Mouse (Mus musculus) midbrain, embryonic 16.5 days (tissue): ENCODE results near the gene Zfp652. TPM values are rescaled to one million over a fixed set of nuclear protein-coding genes. Genes with fewer than 3 reads are reported as not detected.

Experiments
- ATAC-seq: fragments of 200-750 bp; cut with Nextera tagmentation; 2 replicates; pipeline ENCODE4 v1.8.0; 2017; ENCODE audit warnings: moderate TSS enrichment
- H3K27ac ChIP-seq: fragments of 300-500 bp; sonication (generic); 2 replicates; pipeline ENCODE4 v1.5.1; 2014; ENCODE audit warnings: mild to moderate bottlenecking, low read length, mixed read lengths
- H3K27me3 ChIP-seq: fragments of 300-500 bp; sonication (generic); 2 replicates; pipeline ENCODE4 v1.6.1; 2014; ENCODE audit warnings: low read depth, low read length, mixed read lengths; ENCODE audit not compliant: control insufficient read depth, insufficient read depth
- H3K36me3 ChIP-seq: fragments of 300-500 bp; sonication (generic); 2 replicates; pipeline ENCODE4 v1.6.1; 2014; ENCODE audit warnings: mild to moderate bottlenecking, low read length, moderate library complexity, mixed read lengths; ENCODE audit not compliant: control insufficient read depth, insufficient read depth
- H3K4me1 ChIP-seq: fragments of 300-500 bp; sonication (generic); 2 replicates; pipeline ENCODE4 v1.6.1; 2014; ENCODE audit warnings: mild to moderate bottlenecking, low read length, mixed read lengths; ENCODE audit not compliant: control insufficient read depth, insufficient read depth
- H3K4me2 ChIP-seq: fragments of 300-500 bp; sonication (generic); 2 replicates; pipeline ENCODE4 v1.6.1; 2014; ENCODE audit warnings: mild to moderate bottlenecking, low read length, mixed read lengths
- H3K4me3 ChIP-seq: fragments of 300-500 bp; sonication (generic); 2 replicates; pipeline ENCODE4 v1.5.1; 2014; ENCODE audit warnings: low read depth, mild to moderate bottlenecking, low read length, moderate library complexity, mixed read lengths
- H3K9ac ChIP-seq: fragments of 300-500 bp; sonication (generic); 2 replicates; pipeline ENCODE4 v1.6.1; 2014; ENCODE audit warnings: low read depth, low read length, mixed read lengths
- H3K9me3 ChIP-seq: fragments of 300-500 bp; sonication (generic); replicated peaks from 2 replicates; pipeline ENCODE4 v1.6.1; 2014; ENCODE audit warnings: mild to moderate bottlenecking, low read length, mixed read lengths; ENCODE audit not compliant: control insufficient read depth, poor library complexity, severe bottlenecking
- WGBS: fragments of 180-500 bp; shearing (Covaris S2); extraction: QIAGEN DNeasy Blood & Tissue Kit; methylation state at CpG from one replicate; pipeline ENCODE4 v1.1.7; 2014; 5-methylcytosine and 5-hydroxymethylcytosine counted together
- polyA plus RNA-seq: library from polyadenylated mRNA; unstranded; fragments of >200 nt; fragmentation: Nextera tagmentation; extraction: Ambion mirVana; gene quantifications from 2 replicates; pipeline ENCODE4 v1.2.1, GENCODE M21; 2015

Zfp652 gene
- polyA plus RNA-seq, 1 experiment from 2014 or later: 21.1 TPM

DNA sequence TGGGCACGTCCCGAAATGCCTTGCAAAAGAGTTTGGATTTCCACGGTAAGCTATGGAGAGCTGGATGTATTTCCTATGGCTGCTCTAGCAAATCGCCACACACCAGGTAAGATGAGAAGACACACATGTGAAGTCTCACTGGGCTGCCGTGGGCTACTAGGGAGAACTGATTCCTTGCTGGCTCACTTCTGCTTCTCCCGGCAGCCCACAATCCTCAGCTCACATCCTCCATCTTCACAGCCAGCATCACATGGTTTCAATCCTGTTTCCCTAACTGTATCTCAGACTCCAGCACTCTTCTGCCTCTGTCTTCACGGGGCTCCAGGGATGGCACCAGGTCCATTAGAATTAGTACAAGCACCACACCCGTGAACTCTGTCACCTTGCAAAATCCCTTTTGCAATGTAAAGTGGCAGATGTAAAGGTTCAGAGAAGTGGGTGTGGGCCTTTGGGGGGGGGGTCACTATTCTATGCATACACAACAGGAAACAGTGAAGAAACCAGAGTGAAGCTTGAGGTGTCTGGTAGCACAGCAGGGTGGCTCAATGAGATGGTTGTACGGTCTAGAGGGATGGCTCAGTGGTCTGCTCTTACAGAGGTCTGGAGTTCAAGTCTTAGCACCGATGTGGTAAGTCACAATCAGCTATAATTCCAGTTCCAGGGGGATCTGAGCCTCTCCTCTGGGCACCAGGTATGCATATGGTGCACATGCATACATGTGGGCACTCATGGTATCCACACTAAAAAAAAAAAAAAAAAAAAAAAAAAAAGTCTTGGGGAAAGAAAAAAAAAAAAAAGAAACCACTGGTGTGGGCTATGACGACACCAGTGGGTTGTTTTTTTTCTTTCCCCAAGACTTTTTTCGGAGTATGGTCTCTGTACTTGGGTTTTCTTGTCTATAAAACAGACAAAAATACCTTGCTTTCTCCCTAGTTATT is 8.2 kb upstream of the Zfp652 start:
- Histone ChIP-seq H3K4me2 (no peak overlapping the region), H3K4me3 (no peak overlapping the region), H3K9ac (no peak overlapping the region), H3K27me3 (no peaks in the 10 kb centered on the region), H3K9me3 (no peaks in the 10 kb centered on the region), H3K27ac (no peak overlapping the region), H3K4me1 (no peaks in the 10 kb centered on the region), H3K36me3 (no peaks in the 10 kb centered on the region)
- ATAC-seq: no peak
- 92% methylated on average over 12 of the region's 12 CpGs for WGBS

DNA sequence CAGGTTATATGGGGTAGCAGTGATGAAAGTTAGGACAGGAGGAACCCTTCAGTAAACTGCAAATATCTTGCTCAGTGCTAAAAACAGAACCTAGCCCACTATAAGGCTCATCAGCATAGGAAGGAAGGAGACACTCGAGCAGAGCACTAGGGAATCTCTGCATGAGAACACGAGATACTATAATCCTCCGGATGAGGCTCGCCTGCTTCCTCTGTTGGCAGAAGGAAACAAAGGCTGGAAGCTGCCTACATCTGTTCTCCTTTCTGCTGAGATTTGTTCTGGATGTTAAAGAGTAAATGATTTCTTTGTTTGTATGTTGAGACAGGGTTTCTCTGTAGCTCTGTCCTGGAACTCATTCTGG is 7.5 kb upstream of the Zfp652 start:
- Histone ChIP-seq H3K4me1 (no peaks in the 10 kb centered on the region), H3K4me2 (no peak overlapping the region), H3K27ac (no peak overlapping the region), H3K9ac (no peak overlapping the region), H3K9me3 (no peaks in the 10 kb centered on the region), H3K4me3 (no peak overlapping the region), H3K27me3 (no peaks in the 10 kb centered on the region), H3K36me3 (no peaks in the 10 kb centered on the region)
- no peak for ATAC-seq
- WGBS: 51% methylated on average over 4 of the region's 4 CpGs

DNA sequence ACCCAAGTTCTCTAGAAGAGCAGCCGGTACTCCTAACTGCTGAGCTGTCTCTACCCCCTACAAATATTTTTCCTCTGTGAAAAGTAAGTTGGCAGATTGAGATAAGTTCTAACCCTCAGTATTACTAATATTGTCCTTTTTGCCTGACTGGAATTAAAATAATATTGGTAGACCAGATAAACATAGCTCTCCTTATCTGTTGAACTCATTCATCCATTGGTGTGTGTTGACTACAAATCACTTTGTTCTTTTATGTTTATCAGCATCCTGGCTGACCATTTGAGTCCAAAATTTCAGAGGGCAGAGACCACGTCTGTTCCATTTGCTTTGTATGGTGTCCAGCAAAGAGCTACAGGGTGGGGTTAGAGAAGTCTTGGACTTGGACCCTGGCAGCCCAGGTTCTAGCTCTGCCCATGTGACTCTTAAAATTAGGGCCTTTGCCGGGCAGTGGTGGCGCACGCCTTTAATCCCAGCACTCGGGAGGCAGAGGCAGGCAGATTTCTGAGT is 2.9 kb upstream of the Zfp652 start:
- ATAC-seq: no peak
- H3K4me1 ChIP-seq: peaks cover 5% of the 10 kb centered on the region
- no peak overlapping the region for H3K9ac ChIP-seq
- WGBS: 95% methylated on average over 6 of the region's 6 CpGs
- H3K36me3 ChIP-seq: no peaks in the 10 kb centered on the region
- H3K27ac ChIP-seq: no peak overlapping the region
- no peaks in the 10 kb centered on the region for H3K9me3 ChIP-seq
- H3K27me3 ChIP-seq: no peaks in the 10 kb centered on the region
- H3K4me3 ChIP-seq: no peak overlapping the region
- no peak overlapping the region for H3K4me2 ChIP-seq

DNA sequence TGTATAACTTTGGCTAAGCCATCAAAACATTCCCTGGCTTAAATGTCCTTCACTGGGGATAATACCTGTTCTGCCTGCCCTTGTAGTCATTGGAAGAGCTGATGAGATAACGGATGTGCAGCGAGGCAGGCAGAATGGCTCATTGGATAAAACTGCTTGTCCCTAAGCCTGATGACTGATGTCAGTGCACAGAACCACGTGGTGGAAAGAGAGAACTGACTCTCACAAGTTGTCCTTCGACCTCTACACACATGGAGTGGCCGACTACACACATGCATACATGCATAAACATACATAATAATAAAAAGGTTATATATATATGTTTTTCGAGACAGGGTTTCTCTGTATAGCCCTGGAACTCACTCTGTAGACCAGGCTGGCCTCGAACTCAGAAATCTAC is 2.0 kb upstream of the Zfp652 start:
- 84% methylated on average over 7 of the region's 7 CpGs for WGBS
- Histone ChIP-seq H3K9me3 (no peaks in the 10 kb centered on the region), H3K27ac (no peak overlapping the region), H3K9ac (no peak overlapping the region), H3K4me3 (no peak overlapping the region), H3K27me3 (no peaks in the 10 kb centered on the region), H3K36me3 (no peaks in the 10 kb centered on the region), H3K4me2 (no peak overlapping the region), H3K4me1 (peaks cover 14% of the 10 kb centered on the region)
- ATAC-seq: no peak

DNA sequence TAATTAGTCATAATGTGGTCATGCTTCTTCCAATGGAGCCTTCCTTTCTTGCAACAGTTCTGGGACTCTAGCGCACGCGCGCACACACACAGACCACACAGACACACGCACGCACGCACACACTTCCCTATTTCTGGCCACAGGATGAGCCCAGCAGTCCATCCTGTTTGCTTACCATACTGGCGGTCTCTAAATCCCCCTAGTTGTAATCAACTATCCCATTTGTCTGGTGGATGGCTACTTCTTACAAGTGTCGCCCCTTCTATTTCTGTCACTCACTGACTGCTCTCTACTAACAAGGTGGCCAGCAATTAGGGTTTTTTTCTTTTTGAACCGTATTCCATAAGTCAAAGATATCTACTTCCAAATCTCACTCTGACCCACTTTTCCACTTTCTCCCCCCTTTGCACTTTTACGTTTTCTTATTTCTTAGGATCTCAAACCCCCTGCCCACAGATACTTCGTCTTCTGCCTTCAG is 349 bp upstream of the Zfp652 start:
- peak; percentile 41; the same call in 1 of the 2 replicates for ATAC-seq
- Histone ChIP-seq H3K36me3 (no peaks in the 10 kb centered on the region), H3K27ac (peak overlapping the region; percentile 97), H3K4me1 (peaks cover 22% of the 10 kb centered on the region), H3K9ac (peak overlapping the region; percentile 99), H3K4me2 (peak overlapping the region; percentile 86), H3K27me3 (no peaks in the 10 kb centered on the region), H3K4me3 (peak overlapping the region; percentile 93), H3K9me3 (no peaks in the 10 kb centered on the region)
- 29% methylated on average over 12 of the region's 12 CpGs for WGBS

DNA sequence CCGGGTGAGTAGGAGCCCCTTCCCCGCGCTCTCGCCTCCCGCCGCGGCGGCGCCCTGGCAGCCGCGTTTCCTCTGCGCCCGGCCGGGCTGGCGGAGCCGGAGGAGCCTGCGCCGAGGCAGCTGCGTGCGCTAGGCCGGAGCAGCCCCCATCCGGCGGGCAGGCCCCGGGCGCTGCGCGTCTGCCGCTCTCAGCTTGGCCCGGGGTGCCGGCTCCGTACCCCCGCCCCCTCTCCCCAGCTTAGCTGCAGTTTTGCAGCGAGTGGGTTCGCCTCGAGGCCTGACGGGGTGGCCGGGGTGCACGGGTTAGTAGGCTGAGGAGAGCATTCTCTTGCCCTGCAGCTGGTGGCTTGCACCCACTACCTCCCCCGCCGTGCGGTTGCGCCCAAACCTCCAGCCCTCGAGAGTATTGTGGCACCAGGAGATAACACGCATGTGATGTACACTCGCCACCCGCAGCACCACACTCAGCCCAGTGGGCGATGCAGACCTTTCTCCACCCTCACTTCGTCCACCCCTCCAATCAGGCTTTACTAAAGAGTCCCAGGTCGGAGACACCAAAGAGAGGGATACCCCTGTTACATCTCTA is 845 bp downstream of the Zfp652 start:
- under 1% methylated on average over 41 of the region's 49 CpGs for WGBS
- no peaks in the 10 kb centered on the region for H3K36me3 ChIP-seq
- H3K4me3 ChIP-seq: peak overlapping the region; percentile 93
- no peaks in the 10 kb centered on the region for H3K9me3 ChIP-seq
- H3K27me3 ChIP-seq: no peaks in the 10 kb centered on the region
- peaks cover 22% of the 10 kb centered on the region for H3K4me1 ChIP-seq
- ATAC-seq: peak; percentile 63
- H3K9ac ChIP-seq: peak overlapping the region; percentile 99
- H3K27ac ChIP-seq: peak overlapping the region; percentile 97
- H3K4me2 ChIP-seq: peak overlapping the region; percentile 86

DNA sequence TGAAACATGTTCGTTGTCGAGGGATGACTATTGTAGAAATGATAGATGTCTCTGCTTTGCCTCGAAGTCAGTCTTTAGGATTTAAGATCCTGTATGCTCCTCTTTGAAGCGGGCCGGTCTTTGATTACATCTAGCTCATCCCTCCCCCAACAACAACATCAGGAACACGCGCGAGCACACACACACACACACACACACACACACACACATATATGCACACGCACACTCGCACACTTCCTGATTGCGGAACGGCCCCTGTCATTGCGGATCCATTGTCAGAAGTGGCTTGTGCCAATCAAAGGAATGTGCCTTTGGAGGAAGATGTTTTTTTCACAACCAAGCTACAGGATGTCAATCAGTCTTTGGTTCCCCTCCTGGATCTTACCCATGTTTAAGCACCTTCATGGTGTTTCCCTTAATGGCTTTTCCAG is 1.4 kb downstream of the Zfp652 start:
- WGBS: under 1% methylated on average over 13 of the region's 13 CpGs
- Histone ChIP-seq H3K27ac (peak overlapping the region; percentile 97), H3K27me3 (no peaks in the 10 kb centered on the region), H3K4me1 (peaks cover 22% of the 10 kb centered on the region), H3K9ac (peak overlapping the region; percentile 99), H3K4me2 (peak overlapping the region; percentile 86), H3K36me3 (no peaks in the 10 kb centered on the region), H3K9me3 (no peaks in the 10 kb centered on the region), H3K4me3 (peak overlapping the region; percentile 93)
- ATAC-seq: no peak

DNA sequence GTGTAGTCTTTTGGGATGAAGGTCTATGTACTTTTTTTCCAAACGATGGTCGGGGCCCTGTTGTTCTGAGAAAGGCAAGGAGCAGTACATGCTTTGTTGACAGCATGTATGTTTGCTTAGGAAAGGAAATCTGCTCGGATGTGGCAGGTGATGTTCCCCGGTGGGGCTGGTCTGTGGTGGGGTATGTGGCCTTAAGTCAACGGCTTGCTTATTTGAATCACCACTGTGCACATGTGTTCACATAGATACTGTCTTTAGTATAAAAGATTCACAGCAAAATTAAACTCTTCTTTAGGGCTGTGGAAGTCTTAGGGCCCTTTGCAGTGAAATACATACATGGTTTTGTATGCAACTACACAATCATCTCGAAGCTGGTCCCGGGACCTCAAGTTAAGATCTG is 1.9 kb downstream of the Zfp652 start:
- Histone ChIP-seq H3K36me3 (no peaks in the 10 kb centered on the region), H3K27me3 (no peaks in the 10 kb centered on the region), H3K9ac (peak overlapping the region; percentile 99), H3K4me1 (peaks cover 23% of the 10 kb centered on the region), H3K27ac (0 out of 2 replicates have a peak overlapping the region, but pooled peaks have one; percentile 4), H3K4me3 (peak overlapping the region; percentile 93), H3K4me2 (peak overlapping the region; percentile 86), H3K9me3 (no peaks in the 10 kb centered on the region)
- no peak for ATAC-seq
- WGBS: 33% methylated on average over 7 of the region's 7 CpGs

DNA sequence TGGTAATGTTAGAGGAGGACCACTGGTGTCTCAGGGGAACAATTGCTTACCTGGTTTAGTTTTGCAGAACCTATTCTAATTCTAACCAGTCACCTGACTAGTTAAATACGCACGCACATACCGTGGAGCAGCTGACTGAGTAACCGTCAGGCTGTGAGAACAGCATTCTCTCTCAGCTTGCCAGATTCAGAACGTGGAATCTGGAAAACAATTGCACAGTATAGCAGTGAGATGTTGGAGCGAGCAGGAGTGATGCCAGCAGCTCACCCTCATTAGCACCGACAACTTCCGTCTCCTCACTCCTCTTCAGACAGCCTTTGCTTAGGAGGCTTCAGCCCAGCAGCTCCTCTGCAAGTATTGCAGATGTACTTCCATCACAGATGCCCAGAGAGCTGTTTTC is 3.7 kb downstream of the Zfp652 start:
- WGBS: 64% methylated on average over 8 of the region's 8 CpGs
- H3K4me3 ChIP-seq: no peak overlapping the region
- H3K9me3 ChIP-seq: no peaks in the 10 kb centered on the region
- H3K27ac ChIP-seq: no peak overlapping the region
- H3K36me3 ChIP-seq: no peaks in the 10 kb centered on the region
- no peak for ATAC-seq
- H3K27me3 ChIP-seq: no peaks in the 10 kb centered on the region
- H3K9ac ChIP-seq: no peak overlapping the region
- H3K4me2 ChIP-seq: no peak overlapping the region
- H3K4me1 ChIP-seq: peaks cover 24% of the 10 kb centered on the region
